Mouse (Mus musculus) left cerebral cortex, adult 2 months (tissue): ENCODE measurements around the gene Kdm4b. TPM values are rescaled to one million over a fixed set of nuclear protein-coding genes. Genes with fewer than 3 reads are reported as not detected.

Experiments
- DNase-seq, 2 experiments: peaks; one replicate each; pipeline ENCODE4 v3.0.0; 2021 to 2022; ENCODE audit warnings: low spot score in 2 of 2, mixed read lengths in 1 of 2; ENCODE audit errors: extremely low spot score in 1 of 2
- H3K27ac ChIP-seq: fragments of 200-600 bp; 2 replicates; pipeline ENCODE4 v1.8.1; 2022
- H3K4me3 ChIP-seq: fragments of 200-600 bp; 2 replicates; pipeline ENCODE4 v1.8.1; 2022
- CTCF ChIP-seq: fragments of 200-600 bp; IDR thresholded peaks from 2 replicates; pipeline ENCODE4 v1.8.1; 2022; ENCODE audit warnings: antibody characterized with exemption, mild to moderate bottlenecking, moderate library complexity
- intact Hi-C: fragments of 180-260 bp; cut with DNase I; formaldehyde crosslinking; loops from one replicate; pipeline ENCODE4 v1.15.1; 2025
- total RNA-seq, 2 experiments: library from RNA; stranded (reverse); gene quantifications; 2 replicates each; pipeline ENCODE4 v1.2.3; 2021

Kdm4b gene
- total RNA-seq, 2 experiments from 2014 or later: 66.2 to 71.8 TPM

GRCm38 (mm10) chr17:56356921-56357885 is 31.3 kb downstream of the Kdm4b start:
- peak; percentile 70 to 73 for DNase-seq
- TF ChIP-seq CTCF: peak; percentile 93
- no peak overlapping the region for H3K27ac ChIP-seq
- no peak overlapping the region for H3K4me3 ChIP-seq
- intact Hi-C loops: loop anchor here (2.0 to 5.0 kb wide), 2 partner anchors 50 to 202 kb away; no protein-coding TSS in a partner anchor

DNA sequence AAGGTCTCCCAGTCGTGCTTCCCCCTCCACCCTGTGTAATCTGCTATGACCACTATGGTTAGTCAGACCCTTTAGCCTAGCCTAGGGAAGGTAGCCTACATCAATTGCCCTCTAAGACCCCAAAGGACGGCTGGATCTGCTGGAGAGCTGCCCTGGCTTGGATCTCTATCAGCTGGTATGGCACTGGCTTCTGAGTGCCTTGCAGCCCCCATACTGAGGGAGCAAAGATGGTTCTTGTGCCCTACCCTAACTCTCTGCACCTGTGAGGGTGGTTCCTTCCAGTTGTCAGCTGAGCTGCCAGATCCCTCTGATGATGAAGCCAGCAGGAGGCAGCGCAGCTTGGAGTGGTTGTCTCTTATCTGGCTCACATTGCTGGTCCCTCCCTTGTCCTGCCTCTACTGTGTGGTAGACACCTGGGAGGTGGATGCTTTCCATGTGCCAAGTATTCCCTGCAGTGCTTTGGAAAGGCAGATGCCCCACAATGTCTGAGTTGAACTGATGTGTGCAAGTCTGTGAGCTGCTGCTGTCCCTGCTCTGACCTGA is 33.4 kb downstream of the Kdm4b start:
- DNase-seq: no peak
- Histone ChIP-seq H3K4me3 (no peak overlapping the region), H3K27ac (peak overlapping the region; percentile 88)
- TF ChIP-seq CTCF: no peak; the same call in 1 of the 2 replicates
- intact Hi-C loops: loop anchor here (5.0 kb wide), 1 partner anchor 48 kb away; no protein-coding TSS in a partner anchor

GRCm38 (mm10) chr17:56359864-56360263 is 34.0 kb downstream of the Kdm4b start:
- no peak for DNase-seq
- intact Hi-C loops: loop anchor here (2.0 to 5.0 kb wide), 2 partner anchors 47 to 117 kb away; partner anchors contain the start of gene Ptprs
- TF ChIP-seq CTCF: no peak
- peak overlapping the region; percentile 88 for H3K27ac ChIP-seq
- no peak overlapping the region for H3K4me3 ChIP-seq

- TF ChIP-seq CTCF: no peak
- DNase-seq: no peak
- intact Hi-C loops: loop anchor here (2.0 kb wide), 1 partner anchor 116 kb away; the partner anchor contains the start of gene Ptprs
- no peak overlapping the region for H3K4me3 ChIP-seq
- H3K27ac ChIP-seq: peak overlapping the region; percentile 88
Measured at GRCm38 (mm10) chr17:56360451-56360850, 34.6 kb downstream of the Kdm4b start.

GRCm38 (mm10) chr17:56361542-56361941 is 35.7 kb downstream of the Kdm4b start:
- no peak overlapping the region for H3K4me3 ChIP-seq
- no peak for TF ChIP-seq CTCF
- intact Hi-C loops: loop anchor here (2.0 kb wide), 1 partner anchor 115 kb away; the partner anchor contains the start of gene Ptprs
- peak overlapping the region; percentile 88 for H3K27ac ChIP-seq
- no peak for DNase-seq

- no peak for TF ChIP-seq CTCF
- intact Hi-C loops: no loop called here
- no peak for DNase-seq
- Histone ChIP-seq H3K4me3 (no peak overlapping the region), H3K27ac (peak overlapping the region; percentile 9)
Measured at GRCm38 (mm10) chr17:56365791-56366673, 40.2 kb downstream of the Kdm4b start.

DNA sequence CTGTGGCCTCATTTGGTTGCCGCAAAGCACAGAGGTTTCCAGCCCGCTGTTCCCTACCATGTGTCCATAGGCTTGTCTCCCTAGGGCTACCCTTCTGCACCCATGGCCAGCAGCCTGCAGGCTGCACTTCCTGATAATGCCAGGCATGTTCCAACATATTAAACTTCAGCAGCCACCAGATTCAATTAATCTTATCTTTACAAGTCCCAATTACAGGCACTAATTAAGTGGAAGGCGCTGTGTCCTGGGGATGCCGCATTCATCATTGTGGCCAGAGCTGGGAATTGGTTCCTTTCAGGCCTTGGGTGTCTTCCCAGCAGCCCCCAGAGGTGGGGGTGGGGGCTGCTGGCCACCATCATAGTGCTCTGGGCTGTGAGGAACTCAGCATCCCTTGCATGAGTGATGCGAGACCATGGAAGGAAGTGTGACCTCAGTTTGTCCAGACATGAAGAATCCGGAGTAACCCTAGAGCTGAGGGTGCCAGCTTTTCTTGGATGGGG is 42.5 kb downstream of the Kdm4b start:
- TF ChIP-seq CTCF: no peak
- Histone ChIP-seq H3K27ac (no peak overlapping the region; the same call in 1 of the 2 replicates), H3K4me3 (no peak overlapping the region)
- DNase-seq: no peak
- intact Hi-C loops: no loop called here

DNA sequence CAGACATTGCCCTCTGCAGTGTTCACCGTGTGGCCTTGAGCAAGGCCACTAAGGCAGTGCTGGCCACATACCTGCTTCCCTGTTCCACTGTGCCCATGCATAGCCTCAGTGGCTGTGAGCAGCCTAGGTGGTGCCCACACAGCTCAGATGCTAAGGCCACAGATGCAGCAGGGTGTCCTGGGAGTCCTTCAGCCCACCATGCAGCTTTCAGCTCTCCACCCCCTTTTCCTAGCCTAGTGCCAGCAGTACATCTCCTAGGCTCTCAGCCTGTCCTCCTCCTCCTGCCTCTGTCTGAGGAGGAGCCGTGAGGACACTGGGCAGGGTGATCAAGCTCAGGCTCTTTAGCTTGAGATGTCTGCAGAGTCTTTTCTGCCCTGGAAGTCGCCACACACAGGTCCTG is 44.2 kb downstream of the Kdm4b start:
- no peak for TF ChIP-seq CTCF
- no peak for DNase-seq
- peak overlapping the region; percentile 92 for H3K27ac ChIP-seq
- intact Hi-C loops: no loop called here
- H3K4me3 ChIP-seq: no peak overlapping the region

DNA sequence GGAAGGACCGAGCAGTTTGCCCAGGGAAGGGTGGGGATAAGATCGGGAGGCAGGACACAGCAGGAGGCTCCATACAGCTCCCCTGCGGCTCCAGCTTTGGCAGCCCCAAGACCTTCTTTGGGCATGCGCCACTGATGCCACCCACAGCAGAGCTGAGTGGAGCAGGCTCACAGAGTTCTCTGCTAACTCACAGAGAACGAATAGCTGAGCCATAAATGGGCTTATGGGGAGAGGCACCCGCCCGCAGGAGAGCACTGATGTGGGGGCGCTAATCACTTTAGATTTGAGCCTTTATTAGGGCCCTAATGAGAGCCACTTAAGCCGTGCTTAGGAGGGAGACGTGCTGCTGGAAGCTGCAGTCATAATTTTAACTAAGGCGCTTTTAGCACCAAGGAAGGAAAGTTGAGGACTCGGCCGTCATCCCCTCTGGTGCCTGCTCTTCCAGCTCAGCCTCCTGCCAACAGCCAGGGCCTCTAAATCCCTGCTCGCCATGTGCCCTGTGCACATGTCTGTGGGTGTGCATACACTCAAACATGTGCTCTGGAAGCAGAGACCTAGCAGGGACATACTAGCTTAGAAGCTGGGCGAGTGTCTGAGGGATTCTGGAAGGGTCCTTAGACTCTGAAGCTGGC is 45.3 kb downstream of the Kdm4b start:
- Histone ChIP-seq H3K4me3 (no peak overlapping the region), H3K27ac (peak overlapping the region; percentile 92)
- peak; percentile 78 to 79 for DNase-seq
- intact Hi-C loops: no loop called here
- no peak for TF ChIP-seq CTCF

- H3K27ac ChIP-seq: peak overlapping the region; percentile 92
- no peak for DNase-seq
- H3K4me3 ChIP-seq: no peak overlapping the region
- TF ChIP-seq CTCF: peak; percentile 36
- intact Hi-C loops: no loop called here
Measured at GRCm38 (mm10) chr17:56372109-56372508, 46.2 kb downstream of the Kdm4b start.
